Mouse (Mus musculus) E14TG2a.4 (cell line): Measurements from ENCODE around the gene Mrpl10.

Experiments
- CTCF ChIP-seq: conservative IDR thresholded peaks from 2 replicates; pipeline ENCODE4 v1.5.1; 2014; ENCODE audit warnings: low read length
- NANOG ChIP-seq: IDR thresholded peaks from 2 replicates; pipeline ENCODE4 v1.6.1; 2014; ENCODE audit warnings: borderline replicate concordance, low read length, mixed read lengths

GRCm38 (mm10) chr11:97086365-97086764 lies 45.0 kb downstream of the Mrpl10 start:
- no peak for TF ChIP-seq CTCF
- no peak for TF ChIP-seq NANOG
